Mouse (Mus musculus) MEL (cell line): ENCODE data around the gene Zer1. TPM values are rescaled to one million over a fixed set of nuclear protein-coding genes. Genes with fewer than 3 reads are reported as not detected.

Experiments used
- DNase-seq: peaks from one replicate; pipeline ENCODE4 v3.0.0; 2011; ENCODE audit warnings: low read depth, low spot score
- H3K27ac ChIP-seq: 2 replicates; pipeline ENCODE4 v1.5.1; 2012; ENCODE audit warnings: low read depth, mild to moderate bottlenecking, control low read depth, low read length, moderate library complexity; ENCODE audit not compliant: control insufficient read depth
- H3K27me3 ChIP-seq, 2 experiments: fragments of 150-350 bp in 1 of 2; sonication (generic) in 1 of 2; 2 replicates each; pipeline ENCODE4 v1.6.1; 2012; ENCODE audit warnings: low read length in 2 of 2, mild to moderate bottlenecking in 2 of 2, improper control_type of control experiment in 1 of 2, moderate library complexity in 1 of 2; ENCODE audit not compliant: insufficient read depth in 2 of 2, control insufficient read depth in 1 of 2
- H3K36me3 ChIP-seq, 2 experiments: 2 replicates each; pipeline ENCODE4 v1.6.1; 2012 to 2014; ENCODE audit warnings: low read length in 2 of 2, improper control_type of control experiment in 1 of 2, inconsistent platforms in 1 of 2, mild to moderate bottlenecking in 1 of 2; ENCODE audit not compliant: insufficient read depth in 2 of 2, control insufficient read depth in 1 of 2
- H3K4me1 ChIP-seq, 2 experiments: fragments of 150-350 bp in 1 of 2; sonication (generic) in 1 of 2; 2 replicates each; pipeline ENCODE4 v1.6.1; 2012; ENCODE audit warnings: low read length in 2 of 2, improper control_type of control experiment in 1 of 2, mild to moderate bottlenecking in 1 of 2; ENCODE audit not compliant: insufficient read depth in 2 of 2, control insufficient read depth in 1 of 2
- H3K4me3 ChIP-seq, 2 experiments: fragments of 150-350 bp in 1 of 2; sonication (generic) in 1 of 2; 2 replicates each; pipeline ENCODE4 v1.5.1; 2012; ENCODE audit warnings: low read depth in 2 of 2, low read length in 2 of 2, mild to moderate bottlenecking in 2 of 2, moderate library complexity in 2 of 2, control low read depth in 1 of 2, improper control_type of control experiment in 1 of 2; ENCODE audit not compliant: control insufficient read depth in 1 of 2, insufficient read depth in 1 of 2
- H3K79me2 ChIP-seq: 2 replicates; pipeline ENCODE4 v1.6.1; 2012; ENCODE audit warnings: mild to moderate bottlenecking, low read length, moderate library complexity; ENCODE audit not compliant: control insufficient read depth, poor library complexity, insufficient read depth
- H3K9ac ChIP-seq: 2 replicates; pipeline ENCODE4 v1.6.1; 2012; ENCODE audit warnings: low read depth, mild to moderate bottlenecking, control low read depth, low read length, moderate library complexity; ENCODE audit not compliant: control insufficient read depth, poor library complexity, severe bottlenecking
- H3K9me3 ChIP-seq: fragments of 150-350 bp; sonication (generic); replicated peaks from 2 replicates; pipeline ENCODE4 v1.6.1; 2012; ENCODE audit warnings: mild to moderate bottlenecking, low read length, improper control_type of control experiment, moderate library complexity; ENCODE audit not compliant: insufficient read depth
- BHLHE40 ChIP-seq: IDR thresholded peaks from 2 replicates; pipeline ENCODE4 v1.6.1; 2012; ENCODE audit warnings: low read depth, mild to moderate bottlenecking, inconsistent platforms, low read length, improper control_type of control experiment, borderline replicate concordance
- CHD2 ChIP-seq: IDR thresholded peaks from 2 replicates; pipeline ENCODE4 v1.6.1; 2011; ENCODE audit warnings: low read length, improper control_type of control experiment
- CTCF ChIP-seq, 3 experiments: IDR thresholded peaks in 2 of 3; conservative IDR thresholded peaks in 1 of 3; 2 replicates each; pipeline ENCODE4 v1.5.1; 2011 to 2012; ENCODE audit warnings: low read length in 3 of 3, low read depth in 2 of 3, mild to moderate bottlenecking in 2 of 3, improper control_type of control experiment in 1 of 3, inconsistent platforms in 1 of 3, mixed read lengths in 1 of 3, moderate library complexity in 1 of 3; ENCODE audit not compliant: control insufficient read depth in 1 of 3, insufficient read depth in 1 of 3, poor library complexity in 1 of 3, severe bottlenecking in 1 of 3
- ELF1 ChIP-seq: IDR thresholded peaks from 2 replicates; pipeline ENCODE4 v1.6.1; 2014; ENCODE audit warnings: low read depth, mild to moderate bottlenecking, inconsistent platforms, low read length, improper control_type of control experiment, moderate library complexity
- JUND ChIP-seq: IDR thresholded peaks from 2 replicates; pipeline ENCODE4 v1.6.1; 2011; ENCODE audit warnings: low read depth, mild to moderate bottlenecking, improper control_type of control experiment, low read length
- KAT2A ChIP-seq: conservative IDR thresholded peaks from 2 replicates; pipeline ENCODE4 v1.6.1; 2012; ENCODE audit warnings: low read depth, low read length, improper control_type of control experiment, inconsistent platforms
- MAX ChIP-seq: IDR thresholded peaks from 2 replicates; pipeline ENCODE4 v1.6.1; 2011; ENCODE audit warnings: low read length, improper control_type of control experiment
- MAZ ChIP-seq: IDR thresholded peaks from 2 replicates; pipeline ENCODE4 v1.6.1; 2012; ENCODE audit warnings: low read depth, mild to moderate bottlenecking, inconsistent platforms, low read length, improper control_type of control experiment
- MYB ChIP-seq: IDR thresholded peaks from 2 replicates; pipeline ENCODE4 v1.6.1; 2011; ENCODE audit warnings: mild to moderate bottlenecking, low read depth, low read length, improper control_type of control experiment
- NELFE ChIP-seq: IDR thresholded peaks from 2 replicates; pipeline ENCODE4 v1.6.1; 2011; ENCODE audit warnings: low read depth, low read length, improper control_type of control experiment
- NRF1 ChIP-seq: IDR thresholded peaks from 2 replicates; pipeline ENCODE4 v1.6.1; 2014; ENCODE audit warnings: low read depth, mild to moderate bottlenecking, inconsistent platforms, low read length, improper control_type of control experiment, moderate library complexity; ENCODE audit not compliant: poor library complexity, insufficient read depth, severe bottlenecking
- POLR2AphosphoS5 ChIP-seq: IDR thresholded peaks from 2 replicates; pipeline ENCODE4 v1.6.1; 2012; ENCODE audit warnings: low read depth, borderline replicate concordance, mild to moderate bottlenecking, inconsistent platforms, low read length, moderate library complexity, mixed read lengths
- RAD21 ChIP-seq: IDR thresholded peaks from 2 replicates; pipeline ENCODE4 v1.6.1; 2011; ENCODE audit warnings: mild to moderate bottlenecking, low read depth, low read length, improper control_type of control experiment
- RCOR1 ChIP-seq: IDR thresholded peaks from 2 replicates; pipeline ENCODE4 v1.6.1; 2012; ENCODE audit warnings: low read depth, mild to moderate bottlenecking, inconsistent platforms, low read length, improper control_type of control experiment
- SMC3 ChIP-seq: IDR thresholded peaks from 2 replicates; pipeline ENCODE4 v1.6.1; 2011; ENCODE audit warnings: low read depth, low read length, improper control_type of control experiment
- TCF12 ChIP-seq: IDR thresholded peaks from 2 replicates; pipeline ENCODE4 v1.6.1; 2014; ENCODE audit warnings: low read depth, mild to moderate bottlenecking, inconsistent platforms, low read length, improper control_type of control experiment, moderate library complexity
- UBTF ChIP-seq: IDR thresholded peaks from 2 replicates; pipeline ENCODE4 v1.6.1; 2012; ENCODE audit warnings: low read depth, mild to moderate bottlenecking, inconsistent platforms, low read length, improper control_type of control experiment, moderate library complexity, borderline replicate concordance; ENCODE audit not compliant: insufficient read depth
- USF1 ChIP-seq: IDR thresholded peaks from 2 replicates; pipeline ENCODE4 v1.6.1; 2014; ENCODE audit warnings: low read depth, mild to moderate bottlenecking, inconsistent platforms, low read length, improper control_type of control experiment, moderate library complexity
- USF2 ChIP-seq, 2 experiments: IDR thresholded peaks; 2 replicates each; pipeline ENCODE4 v1.6.1; 2011 to 2012; ENCODE audit warnings: improper control_type of control experiment in 2 of 2, low read length in 2 of 2, borderline replicate concordance in 1 of 2, inconsistent platforms in 1 of 2, low read depth in 1 of 2, mild to moderate bottlenecking in 1 of 2; ENCODE audit not compliant: insufficient read depth in 1 of 2
- ZC3H11A ChIP-seq: IDR thresholded peaks from 2 replicates; pipeline ENCODE4 v1.6.1; 2012; ENCODE audit warnings: low read depth, mild to moderate bottlenecking, inconsistent platforms, low read length, improper control_type of control experiment
- ZMIZ1 ChIP-seq: IDR thresholded peaks from 2 replicates; pipeline ENCODE4 v1.6.1; 2012; ENCODE audit warnings: low read depth, mild to moderate bottlenecking, inconsistent platforms, low read length, improper control_type of control experiment, moderate library complexity
- ZNF384 ChIP-seq: IDR thresholded peaks from 2 replicates; pipeline ENCODE4 v1.6.1; 2012; ENCODE audit warnings: low read depth, mild to moderate bottlenecking, inconsistent platforms, low read length, improper control_type of control experiment
- polyA plus RNA-seq, 2 experiments: library from polyadenylated mRNA; stranded (reverse) in 1 of 2; unstranded in 1 of 2; fragments of >175 nt in 1 of 2; fragments of >200 nt in 1 of 2; gene quantifications; 2 replicates each; pipeline versions ENCODE4 v1.2.1 to v1.2.4; 2012; ENCODE audit warnings: low replicate concordance in 2 of 2, low read depth in 1 of 2; ENCODE audit not compliant: insufficient read length in 2 of 2, insufficient read depth in 1 of 2, missing spikeins in 1 of 2
- total RNA-seq: library from RNA; depleted of rRNA; stranded (reverse); fragments of 300-350 nt; gene quantifications from 2 replicates; pipeline ENCODE4 v1.2.3, GENCODE M21; 2012

The Zer1 gene
- total and polyA plus RNA-seq, 3 experiments, result 3.9 to 14.0 TPM; not detected in 1

GRCm38 (mm10) chr2:30133613-30134377 lies 9.4 kb upstream of the Zer1 start, which contains the start of gene Tbc1d13 (continued):
- peak; percentile 99 for TF ChIP-seq MAZ
- peak; percentile 75 for TF ChIP-seq MYB
- peak; percentile 98 for TF ChIP-seq NELFE
- TF ChIP-seq TCF12, result peak; percentile 86
- TF ChIP-seq SMC3, result no peak
- TF ChIP-seq UBTF, result no peak
- peak; percentile 98 for TF ChIP-seq ZMIZ1
- TF ChIP-seq NRF1, result peak; percentile 70
- peak; percentile 95 for TF ChIP-seq BHLHE40
- peak; percentile 100 for TF ChIP-seq USF1
- TF ChIP-seq POLR2AphosphoS5, result 0 out of 2 replicates have a peak, but pooled peaks have one; percentile 86
- no peak for TF ChIP-seq ZNF384
- peak; percentile 92 to 96 for TF ChIP-seq USF2 (IDR thresholded peaks at IDR 0.05; ENCODE audit: borderline replicate concordance in 1 of 2, insufficient read depth in 1 of 2, low read depth in 1 of 2, low read length in 2 of 2)
- TF ChIP-seq ELF1, result peak; percentile 85
- TF ChIP-seq KAT2A, result no peak; the same call in 1 of the 2 replicates
- no peak for TF ChIP-seq ZC3H11A
- no peak for TF ChIP-seq CHD2
- TF ChIP-seq CTCF (IDR thresholded peaks at IDR 0.05 in 2 of 3, conservative IDR thresholded peaks at IDR 0.05 in 1 of 3; ENCODE audit: control insufficient read depth in 1 of 3, insufficient read depth in 1 of 3, low read depth in 2 of 3, low read length in 3 of 3, poor library complexity in 1 of 3, severe bottlenecking in 1 of 3), result no peak
- no peak for TF ChIP-seq RAD21

- Histone ChIP-seq H3K4me1 (peaks cover 2 to 11% of the 10 kb centered on the region in 2 experiments; a peak in 2 of 4 replicates), H3K27ac (peak overlapping the region; percentile 97), H3K36me3 (peaks cover 0 to 8% of the 10 kb centered on the region in 2 experiments; a peak in 2 of 4 replicates), H3K9ac (peak overlapping the region; percentile 78), H3K4me3 (peak overlapping the region; percentile 55 to 74), H3K9me3 (no peaks in the 10 kb centered on the region), H3K27me3 (no peaks in the 10 kb centered on the region), H3K79me2 (peaks cover 9% of the 10 kb centered on the region)
- TF ChIP-seq BHLHE40 (peak; percentile 89), MAX (no peak), RCOR1 (peak; percentile 21; the same call in 1 of the 2 replicates), CHD2 (0 out of 2 replicates have a peak, but pooled peaks have one; percentile 24), JUND (no peak)
- peak; percentile 70 for DNase-seq
Measured at GRCm38 (mm10) chr2:30132801-30133612, 8.6 kb upstream of the Zer1 start.
